Mouse (Mus musculus) forelimb bud, embryonic 11.5 days (tissue): ENCODE data around the gene Pgap1.

ENCODE experiments used
- DNase-seq: peaks from one replicate; pipeline ENCODE4 v3.0.0-alpha.2; 2012; ENCODE audit warnings: low read depth, low spot score

Gene Pgap1

GRCm38 (mm10) chr1:54520062-54520577 lies 37.4 kb downstream of the Pgap1 start:
- no peak for DNase-seq

GRCm38 (mm10) chr1:54513836-54514235 lies 43.6 kb downstream of the Pgap1 start:
- DNase-seq = peak; percentile 4

- DNase-seq = no peak
Measured at GRCm38 (mm10) chr1:54498496-54498895, 59.0 kb downstream of the Pgap1 start.

GRCm38 (mm10) chr1:54496254-54496653 lies 61.2 kb downstream of the Pgap1 start:
- DNase-seq = no peak

- DNase-seq = no peak
Measured at GRCm38 (mm10) chr1:54493496-54493895, 64.0 kb downstream of the Pgap1 start.

GRCm38 (mm10) chr1:54492435-54492841 lies 65.0 kb downstream of the Pgap1 start:
- DNase-seq = no peak

- no peak for DNase-seq
Measured at GRCm38 (mm10) chr1:54484744-54485420, 72.6 kb downstream of the Pgap1 start.

GRCm38 (mm10) chr1:54480491-54480890 lies 77.0 kb downstream of the Pgap1 start:
- no peak for DNase-seq

GRCm38 (mm10) chr1:54468662-54469061 lies 88.8 kb downstream of the Pgap1 start:
- DNase-seq = no peak

- no peak for DNase-seq
Measured at GRCm38 (mm10) chr1:54467366-54467765, 90.1 kb downstream of the Pgap1 start.

- no peak for DNase-seq
Measured at GRCm38 (mm10) chr1:54452116-54452515, 105.4 kb downstream of the Pgap1 start.

- DNase-seq = no peak
Measured at GRCm38 (mm10) chr1:54448833-54449232, 108.7 kb downstream of the Pgap1 start.

GRCm38 (mm10) chr1:54443641-54444040 lies 113.8 kb downstream of the Pgap1 start:
- no peak for DNase-seq

- DNase-seq = no peak
Measured at GRCm38 (mm10) chr1:54439080-54439476, 118.4 kb downstream of the Pgap1 start.

- peak; percentile 80 for DNase-seq
Measured at GRCm38 (mm10) chr1:54438340-54439079, 119.0 kb downstream of the Pgap1 start, which contains the start of gene Gtf3c3. Gene Gtf3c3, minus strand, starts transcription at chr1:54438971.
